Mouse (Mus musculus) cortical plate, adult 2 months (tissue): ENCODE data around the gene Plekhg1.

Source experiments
- CTCF ChIP-seq: fragments of 200-500 bp; IDR thresholded peaks from 2 replicates; pipeline ENCODE4 v1.5.1; 2011; ENCODE audit warnings: mild to moderate bottlenecking, control low read depth, low read length; ENCODE audit not compliant: insufficient read depth; ENCODE audit errors: extremely low read depth
- POLR2A ChIP-seq: fragments of 200-500 bp; IDR thresholded peaks from 2 replicates; pipeline ENCODE4 v1.6.1; 2011; ENCODE audit warnings: mild to moderate bottlenecking, low read length, control low read depth; ENCODE audit not compliant: insufficient read depth; ENCODE audit errors: extremely low read depth

GRCm38 (mm10) chr10:3774330-3774729 is 34.2 kb downstream of the Plekhg1 start:
- no peak for TF ChIP-seq CTCF
- TF ChIP-seq POLR2A: no peak
